Mouse (Mus musculus): Measurements from ENCODE around the gene Gosr2. TPM values are rescaled to one million over a fixed set of nuclear protein-coding genes. Genes with fewer than 3 reads are reported as not detected.
A peak's percentile ranks its signal among the peaks of the same experiment; 100 is the strongest.

Gene Gosr2
- total RNA-seq (2021): 76.0 and 82.7 TPM in 2 replicates
- long read RNA-seq, transcript Gosr2-203 (5 exons, 917 nt): minor isoform, 5 of 112 reads
- long read RNA-seq, transcript Gosr2-202 (5 exons, 1,044 nt): minor isoform, 6 of 112 reads
- long read RNA-seq, transcript Gosr2-201 (6 exons, 3,266 nt): major isoform, 84 of 112 reads
- long read RNA-seq, partial matches to known transcripts: 11 of 112 reads
- long read RNA-seq, other reads (novel, unspliced or antisense): 6 of 112 reads

DNA sequence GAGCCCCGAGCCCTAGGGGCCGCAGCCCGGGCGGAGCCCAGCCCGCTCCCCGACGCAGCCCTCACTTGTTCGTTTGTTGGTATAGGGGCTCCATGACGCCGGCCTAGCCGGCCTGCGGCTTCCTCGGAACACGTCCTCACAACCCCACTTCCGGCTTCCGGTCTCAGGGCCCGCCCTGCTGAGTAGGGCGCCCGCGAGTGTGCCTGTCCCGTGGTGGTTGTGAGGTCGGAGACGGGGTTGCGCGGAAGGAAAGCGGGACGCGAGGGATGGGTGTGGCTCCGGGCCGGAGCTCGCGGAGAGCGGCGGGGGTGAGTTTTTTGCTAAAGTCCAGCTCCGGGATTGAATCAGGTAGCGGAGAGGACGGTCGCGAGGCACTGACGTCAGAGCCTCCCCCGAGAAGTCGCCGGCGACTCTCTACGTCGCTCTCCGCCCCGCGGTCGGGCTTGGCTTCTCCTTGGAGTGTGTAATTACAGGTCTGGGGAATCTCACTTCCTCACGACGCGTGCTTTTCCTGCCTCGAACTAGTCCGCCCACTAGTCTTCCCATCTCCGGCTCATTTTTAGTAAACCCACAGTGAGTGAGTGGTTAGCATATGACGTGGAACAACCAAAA, at the start of gene Gosr2:
Gene Gosr2, minus strand, starts transcription at position 334 of the 612 bp plus-strand sequence.
- peak; percentile 87 for DNase-seq

GRCm38 (mm10) chr11:103735046-103735781, 37.5 kb upstream of the Gosr2 start:
- no peak for DNase-seq

- no peak for DNase-seq
These were observed 36.8 kb upstream of the Gosr2 start for GRCm38 (mm10) chr11:103734411-103735045.

- no peak for DNase-seq
These were observed 36.3 kb upstream of the Gosr2 start for GRCm38 (mm10) chr11:103733961-103734360.

DNA sequence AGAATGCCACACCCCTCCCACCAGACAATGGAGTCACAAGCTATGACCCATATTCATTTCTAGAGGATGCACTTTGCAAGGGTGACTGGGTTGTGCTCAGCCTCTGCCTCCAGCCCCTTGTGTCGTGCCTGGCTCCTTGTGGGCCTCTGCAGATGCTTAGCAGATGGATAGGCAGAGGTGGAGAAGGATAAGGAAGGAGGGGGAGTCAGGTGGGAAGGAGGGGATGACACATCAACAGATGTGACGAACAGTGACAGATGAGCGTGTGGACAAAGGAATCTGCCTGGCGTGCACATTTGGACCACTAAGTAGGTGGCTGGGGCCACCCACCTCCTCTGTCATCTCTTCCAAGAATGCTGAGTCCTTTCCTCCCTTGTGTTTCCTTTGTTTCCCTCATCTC, 35.4 kb upstream of the Gosr2 start:
- DNase-seq: no peak

GRCm38 (mm10) chr11:103732306-103732705, 34.6 kb upstream of the Gosr2 start:
- no peak for DNase-seq

DNA sequence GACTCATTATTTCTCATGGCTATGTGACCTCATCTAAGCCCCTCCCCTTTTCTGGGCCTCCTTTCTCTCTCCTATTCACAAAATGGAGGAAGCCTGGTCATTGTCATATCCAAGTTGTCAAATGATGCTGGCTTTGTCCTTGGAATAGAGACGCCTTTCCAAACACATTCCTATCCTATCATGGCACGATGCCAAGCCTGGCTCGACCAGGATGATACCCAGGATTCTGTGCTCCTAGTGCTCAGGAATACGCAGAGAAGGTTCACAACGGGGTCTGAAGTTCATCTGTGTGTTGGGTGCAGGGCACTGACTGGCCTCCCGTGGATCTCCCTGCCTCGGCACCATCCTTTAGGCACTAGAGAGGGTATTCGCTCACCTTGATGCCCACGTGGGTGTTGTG, 33.9 kb upstream of the Gosr2 start:
- DNase-seq: no peak

DNA sequence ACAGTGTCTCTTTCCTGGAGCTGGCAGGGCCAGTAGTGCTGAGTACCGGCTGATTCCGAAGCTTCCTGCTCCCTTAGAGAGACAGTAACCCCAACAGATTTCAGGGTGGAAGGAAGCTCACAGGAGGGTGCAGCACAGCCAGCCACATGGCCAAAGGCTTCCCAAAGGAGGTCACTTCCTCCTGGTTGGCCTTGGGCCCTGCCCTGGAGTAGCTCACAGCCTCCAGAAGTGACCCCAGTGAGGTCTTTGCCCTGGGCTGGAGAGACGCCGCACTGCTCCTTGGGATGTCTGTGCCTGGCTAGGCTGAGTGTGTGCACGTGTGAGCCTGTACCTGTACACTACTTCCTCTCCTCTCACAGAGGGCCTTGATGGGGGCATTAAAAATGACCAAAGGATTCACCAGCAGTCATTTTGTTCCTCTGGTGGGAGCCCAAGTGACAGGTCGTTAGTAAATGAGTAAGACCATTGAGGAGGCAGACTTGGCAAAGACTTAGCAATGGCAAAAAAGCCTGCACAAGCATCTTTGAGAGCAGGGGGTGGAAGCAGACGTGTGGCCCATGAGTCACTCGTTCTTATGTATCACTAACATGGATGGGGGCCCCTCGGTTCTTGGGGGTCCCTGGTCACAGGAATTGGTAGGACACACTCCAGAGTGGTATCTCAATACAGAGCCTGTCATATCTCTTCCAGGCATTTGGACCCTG, 31.7 kb upstream of the Gosr2 start:
- no peak for DNase-seq

DNA sequence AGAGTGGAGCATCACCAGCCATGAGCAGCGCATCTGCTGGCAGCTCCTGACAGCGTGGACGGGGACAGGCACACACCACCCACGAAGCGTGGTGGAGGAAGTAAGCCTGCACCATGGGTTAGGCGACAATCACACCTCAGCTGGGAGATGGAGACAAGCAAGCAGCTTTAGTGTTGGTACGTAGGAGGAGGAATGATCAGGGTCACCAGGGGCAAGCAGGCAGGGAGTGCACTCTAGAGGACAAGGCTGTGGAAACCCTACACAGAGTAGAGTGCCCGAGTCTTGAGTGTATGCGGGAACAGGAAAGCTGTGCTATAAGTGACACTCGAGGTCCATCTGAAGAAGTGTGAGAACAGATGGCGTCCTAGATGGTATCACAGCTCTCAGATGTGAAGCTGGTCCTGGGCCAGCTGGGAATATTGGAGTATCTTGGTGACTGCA, 26.7 kb upstream of the Gosr2 start:
- DNase-seq: no peak

DNA sequence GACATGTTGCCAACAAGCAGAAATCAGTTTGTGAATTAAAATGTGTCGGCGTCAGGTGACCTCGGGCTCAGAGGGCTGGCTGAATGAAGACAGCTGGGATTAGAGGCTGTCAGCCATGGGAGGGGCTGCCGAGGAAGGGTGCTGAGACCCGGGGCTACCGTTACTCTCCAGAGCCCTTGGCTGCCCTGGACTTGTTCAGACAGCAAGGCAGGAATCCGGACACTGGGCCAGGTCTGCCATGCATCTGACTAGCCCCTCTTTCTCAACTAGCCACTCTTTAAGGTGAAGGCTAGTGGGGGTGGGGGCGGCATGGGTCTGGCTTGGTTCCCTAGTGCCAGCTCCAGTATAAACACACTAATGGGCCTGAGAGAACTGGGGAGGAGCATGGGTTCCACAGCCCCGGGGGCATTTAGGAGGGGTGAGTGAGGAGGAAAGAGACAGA, 24.4 kb upstream of the Gosr2 start:
- DNase-seq: no peak

DNA sequence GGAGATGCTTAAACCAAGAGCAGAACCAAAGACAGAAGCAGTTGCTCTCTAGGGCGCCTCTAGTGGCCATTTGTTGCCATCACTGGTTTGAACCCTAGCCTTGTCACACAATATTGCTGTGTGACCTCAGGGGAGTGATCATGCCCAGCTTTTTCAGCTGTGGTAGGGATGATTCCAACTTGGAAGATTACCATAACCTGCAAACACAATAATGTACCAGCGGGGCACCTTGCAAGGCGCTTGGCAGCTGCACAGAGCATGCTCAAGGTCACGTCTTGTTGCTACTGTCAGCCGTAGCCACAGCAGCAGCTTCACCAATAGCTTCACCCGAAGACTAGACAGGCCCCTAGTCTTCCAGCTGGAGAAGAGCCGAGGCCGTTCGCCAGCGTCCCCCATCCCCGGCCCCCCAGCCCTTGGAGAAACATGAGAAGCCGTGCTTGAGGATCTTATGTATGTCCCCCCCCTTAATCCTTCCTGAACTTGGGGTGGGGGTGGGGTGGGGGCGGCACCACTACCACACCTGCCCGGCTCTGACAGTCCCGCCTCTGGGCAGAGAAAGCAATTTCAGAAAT, 23.9 kb upstream of the Gosr2 start:
- DNase-seq: no peak

DNA sequence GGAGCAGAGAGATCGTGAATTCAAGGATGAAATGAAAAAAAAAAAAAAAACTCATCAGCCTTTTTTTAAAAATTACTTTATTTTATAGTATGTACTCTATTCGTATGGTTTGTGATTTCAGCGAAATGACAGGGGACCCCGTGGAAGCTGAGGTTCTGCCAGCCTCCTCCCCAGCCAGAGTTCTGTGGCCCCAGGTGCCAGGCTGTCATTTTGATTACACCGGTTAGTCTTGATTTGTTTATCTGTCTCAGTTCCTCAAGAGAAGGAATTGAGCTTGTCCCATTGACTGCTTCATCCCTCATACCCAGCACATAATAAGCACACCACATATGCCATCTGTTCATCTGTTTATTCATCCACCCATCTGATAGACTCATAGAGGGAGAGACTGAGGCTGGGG, 21.7 kb upstream of the Gosr2 start:
- DNase-seq: no peak

DNA sequence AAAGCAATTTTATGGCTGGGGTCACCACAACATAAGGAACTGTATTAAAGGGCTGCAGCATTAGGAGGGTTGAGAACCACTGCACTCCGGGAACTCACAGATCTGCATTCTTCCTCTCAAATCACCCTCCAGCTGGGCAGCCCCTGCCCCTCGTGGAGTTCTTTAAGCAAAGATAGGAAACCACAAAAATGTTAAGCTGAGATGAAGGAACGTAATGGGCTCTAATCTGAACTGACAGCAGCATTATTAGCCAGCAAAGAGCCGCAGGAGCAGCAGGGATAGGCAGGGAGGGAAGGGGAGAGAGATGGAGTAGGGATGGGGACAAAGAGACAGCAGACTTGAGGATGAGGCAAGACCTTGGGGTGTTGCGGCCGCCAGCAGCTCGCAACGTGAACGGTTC, 19.3 kb upstream of the Gosr2 start:
- no peak for DNase-seq

GRCm38 (mm10) chr11:103714074-103714473, 16.4 kb upstream of the Gosr2 start:
- DNase-seq: no peak

DNA sequence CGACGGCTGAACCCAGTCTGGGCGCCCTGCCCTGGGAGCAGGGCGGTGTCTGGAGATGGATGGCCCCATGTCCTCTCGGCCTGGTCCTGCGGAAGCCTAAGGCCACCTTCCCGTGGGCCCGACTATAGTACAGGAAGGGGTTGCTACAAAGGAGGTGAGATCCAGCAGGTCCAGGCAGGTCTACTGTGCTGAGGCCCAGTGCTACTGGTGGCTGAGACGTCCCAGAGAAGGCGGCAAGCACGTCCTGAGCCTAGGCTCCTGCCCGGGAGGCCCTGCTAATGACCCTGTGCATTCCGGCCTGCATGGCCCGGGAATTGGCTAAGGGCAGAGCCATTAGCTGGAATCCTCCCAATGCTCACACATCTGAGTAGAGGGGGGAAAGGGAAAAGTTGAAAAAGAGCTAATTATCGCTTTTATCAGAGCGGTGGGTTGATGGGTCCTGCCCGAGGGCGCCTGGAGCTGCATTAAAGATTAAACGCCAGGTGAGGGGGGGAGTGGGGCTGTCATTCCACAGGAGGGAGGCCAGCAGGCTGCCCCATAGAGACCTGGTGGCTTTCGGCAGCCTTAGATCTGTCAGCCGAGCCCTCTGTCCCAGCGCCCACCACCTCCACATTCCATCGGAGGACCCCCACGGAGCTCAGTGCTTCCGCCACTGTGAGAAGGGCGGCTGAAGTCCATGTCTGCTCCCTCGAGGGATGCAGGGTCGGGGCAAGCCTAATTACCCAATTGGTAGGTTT, 14.3 kb upstream of the Gosr2 start:
- no peak for DNase-seq

- no peak for DNase-seq
These were observed 12.3 kb upstream of the Gosr2 start for GRCm38 (mm10) chr11:103709982-103710381.

DNA sequence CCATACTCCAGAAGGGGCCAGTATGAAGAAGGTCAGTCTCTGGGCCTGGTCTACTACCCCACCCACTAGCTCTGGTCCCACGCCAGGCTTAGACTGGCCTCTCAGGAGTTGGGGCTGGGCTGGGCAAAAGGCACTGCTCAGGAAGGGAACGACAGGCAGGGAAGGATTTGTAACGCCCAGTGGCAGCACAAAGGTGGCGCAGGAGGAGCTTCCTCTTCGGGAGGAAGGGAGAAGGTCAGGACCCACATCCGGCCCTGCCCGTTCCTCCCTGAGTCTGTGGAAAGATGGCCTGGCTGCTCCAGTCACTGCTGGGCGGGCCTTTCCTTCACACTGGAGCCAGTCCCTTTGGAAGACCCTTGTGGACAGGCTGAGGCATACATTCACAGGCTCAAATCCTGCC, 9.3 kb upstream of the Gosr2 start:
- DNase-seq: peak; percentile 46

DNA sequence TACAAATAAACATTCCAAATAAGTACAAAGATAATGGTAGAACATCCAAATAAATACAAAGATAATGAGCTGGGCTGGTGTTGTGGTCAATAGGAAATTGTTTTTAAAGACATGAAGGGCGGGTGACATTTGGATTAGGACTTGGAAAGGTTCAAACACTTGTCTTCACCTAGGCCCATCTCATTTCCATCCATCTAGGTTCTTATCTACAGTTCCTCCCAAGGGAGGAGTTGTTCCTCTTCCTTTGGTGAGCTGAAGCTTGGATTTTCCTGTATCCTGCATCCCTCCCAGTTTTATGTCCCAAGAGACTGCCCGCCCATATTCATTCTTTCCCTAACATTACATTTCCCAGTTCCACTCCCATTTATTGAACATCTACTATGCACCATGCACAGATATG, 528 bp upstream of the Gosr2 start:
- no peak for DNase-seq

DNA sequence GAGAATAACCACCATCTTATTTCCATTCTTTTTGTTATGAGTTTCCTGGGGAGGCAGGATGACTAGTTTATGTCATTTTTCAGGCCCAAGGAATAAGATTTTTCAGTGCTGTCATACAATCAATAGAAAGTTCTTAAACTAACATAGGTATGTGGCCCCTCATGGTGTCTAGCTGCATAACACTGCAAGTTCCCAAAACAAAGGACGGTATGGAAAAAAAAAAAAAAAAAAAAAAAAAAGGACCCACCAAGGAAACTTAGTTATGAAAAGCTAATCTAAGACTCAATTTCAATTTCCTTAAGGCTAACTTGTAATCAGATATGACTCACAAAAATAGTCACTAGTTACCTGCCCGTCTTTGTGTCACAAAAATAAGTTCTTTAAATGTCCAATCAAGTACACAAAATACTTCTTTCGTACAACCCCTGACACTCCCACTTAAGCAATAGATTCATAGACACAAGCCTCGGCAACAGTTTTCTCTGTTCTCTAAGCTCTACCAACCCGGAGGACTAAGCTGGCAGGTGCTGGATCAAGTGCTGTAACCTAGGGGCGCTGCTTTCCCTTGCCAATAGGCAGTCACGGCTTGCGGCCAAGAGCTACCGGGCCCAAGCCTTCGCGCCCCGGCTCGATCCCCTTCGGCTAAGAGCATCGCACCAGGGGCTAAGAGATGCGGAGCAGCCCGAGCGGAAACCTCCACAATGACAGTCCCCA, 690 bp downstream of the Gosr2 start:
- no peak for DNase-seq

GRCm38 (mm10) chr11:103693241-103693640, 4.5 kb downstream of the Gosr2 start:
- DNase-seq: no peak

GRCm38 (mm10) chr11:103691036-103691435, 6.7 kb downstream of the Gosr2 start:
- peak; percentile 23 for DNase-seq

All from adrenal gland, postnatal 25 days (tissue).